Mouse (Mus musculus): Measurements from ENCODE around the gene Casp9.

The Casp9 gene

DNA sequence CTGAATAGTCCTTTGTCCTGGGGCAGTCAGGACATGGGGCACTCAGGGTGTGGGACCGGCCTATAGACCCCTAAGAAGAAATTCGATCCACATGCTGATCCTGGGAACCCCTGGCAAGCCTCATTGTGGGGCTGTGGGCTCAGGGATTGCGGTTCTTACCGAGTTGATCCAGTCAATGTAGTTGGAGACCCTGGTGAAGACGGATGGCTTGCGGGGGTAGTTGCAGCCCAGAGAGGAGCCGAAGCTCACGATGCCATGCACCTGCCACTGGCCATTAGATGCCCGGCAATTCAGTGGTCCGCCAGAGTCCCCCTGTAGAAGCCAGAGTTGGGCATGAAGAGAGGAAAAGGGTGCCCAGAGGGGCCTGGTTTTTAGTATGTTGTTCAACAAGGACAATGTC is 24.3 kb downstream of the Casp9 start:
- DNase-seq (ENCODE audit: low read depth, low spot score), result no peak

DNA sequence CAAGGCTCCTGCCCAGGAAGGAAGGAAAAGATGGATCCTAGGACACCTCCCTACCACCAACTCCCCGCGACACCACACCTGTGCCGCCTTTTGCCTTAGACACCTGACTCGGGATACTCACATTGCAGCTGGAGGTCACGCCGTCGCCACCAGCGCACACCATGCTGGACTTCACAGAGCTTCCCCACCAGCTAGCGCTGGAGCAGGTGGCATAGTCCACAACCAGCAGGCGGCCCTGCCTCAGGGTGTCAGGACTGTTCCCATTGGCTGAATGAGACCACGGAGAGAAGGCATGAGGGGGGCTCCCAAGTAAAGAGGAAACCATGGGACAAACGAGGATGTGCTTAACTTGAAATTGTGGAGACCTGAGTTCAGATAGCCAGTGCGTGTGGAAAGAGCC is 25.4 kb downstream of the Casp9 start:
- DNase-seq (ENCODE audit: low read depth, low spot score), result no peak

DNA sequence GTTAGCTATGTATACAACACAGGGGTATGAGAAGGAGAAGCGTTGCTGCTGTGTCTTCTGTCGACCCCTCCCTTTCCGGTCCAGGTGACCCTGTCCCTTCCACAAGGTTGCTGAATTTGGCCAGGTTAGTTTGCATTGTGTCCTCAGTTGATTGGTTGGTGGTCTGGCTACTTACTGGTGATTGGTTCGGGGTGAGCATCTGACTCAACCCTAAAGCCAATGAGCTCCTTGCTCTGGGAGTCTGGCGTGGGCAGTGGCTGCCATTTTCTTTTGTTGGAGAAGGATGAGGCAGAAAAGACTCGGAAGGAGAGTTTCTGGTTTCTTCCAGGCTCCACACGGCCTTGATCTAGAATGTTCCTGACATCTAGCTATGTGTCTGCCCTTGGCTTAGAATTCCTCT is 25.9 kb downstream of the Casp9 start:
- DNase-seq (ENCODE audit: low read depth, low spot score), result no peak

DNA sequence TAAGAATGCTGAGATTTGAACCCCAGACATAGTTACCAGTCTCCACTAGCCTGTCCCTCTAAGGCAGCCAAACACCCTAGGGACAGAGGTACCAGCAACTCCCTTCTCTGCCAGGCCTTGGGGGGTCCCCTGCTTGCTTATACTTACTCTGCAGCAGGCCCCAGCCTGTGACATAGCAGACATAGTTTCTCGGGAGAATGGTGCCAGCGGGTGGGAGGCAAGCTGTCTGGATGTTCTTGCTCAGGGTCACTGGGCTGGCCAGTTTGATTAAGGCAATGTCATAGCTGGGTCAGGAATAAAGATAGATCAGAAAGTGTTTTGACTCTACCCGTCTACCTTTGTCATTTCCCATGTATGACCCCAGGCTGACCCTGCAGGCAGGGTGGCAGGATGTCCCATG is 27.8 kb downstream of the Casp9 start:
- DNase-seq (ENCODE audit: low read depth, low spot score), result no peak

DNA sequence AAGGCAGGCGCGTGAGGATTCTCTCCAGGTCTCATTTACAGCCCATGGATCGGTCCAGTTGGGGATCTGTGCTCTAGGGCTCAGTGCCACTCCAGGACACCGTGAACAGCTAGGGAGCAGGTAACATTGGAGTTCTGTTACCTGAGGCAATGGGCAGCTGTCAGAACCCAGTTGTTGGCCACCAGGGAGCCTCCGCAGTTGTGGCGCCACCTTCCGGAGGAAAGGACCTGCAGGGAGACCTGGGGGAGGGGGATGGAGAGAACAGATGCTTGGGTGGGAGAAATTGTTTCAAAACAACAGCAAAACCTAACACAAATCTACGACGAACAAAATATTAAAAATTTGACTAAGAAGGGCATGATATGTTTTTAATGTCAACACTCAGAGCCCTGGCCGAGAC is 28.7 kb downstream of the Casp9 start:
- no peak for DNase-seq (ENCODE audit: low read depth, low spot score)

DNA sequence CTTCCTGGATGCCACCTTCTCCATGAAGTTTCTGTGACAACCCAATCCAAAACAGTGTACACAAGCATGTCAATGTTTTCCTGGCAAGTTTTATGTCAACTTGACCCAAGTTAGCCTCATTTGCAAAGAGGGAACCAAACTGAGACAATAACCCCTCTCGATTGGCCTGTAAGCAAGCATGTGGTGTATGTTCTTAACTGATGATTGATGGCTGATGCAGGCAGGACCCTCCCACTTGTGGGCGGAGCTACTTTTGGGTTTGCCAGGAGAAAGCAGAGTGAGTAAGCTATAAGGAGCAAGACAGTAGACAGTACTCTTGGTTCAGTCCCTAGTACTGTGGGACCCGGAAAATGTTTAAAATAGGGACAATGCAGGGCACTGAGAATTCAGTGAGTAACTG is 29.6 kb downstream of the Casp9 start:
- DNase-seq (ENCODE audit: low read depth, low spot score), result no peak

DNA sequence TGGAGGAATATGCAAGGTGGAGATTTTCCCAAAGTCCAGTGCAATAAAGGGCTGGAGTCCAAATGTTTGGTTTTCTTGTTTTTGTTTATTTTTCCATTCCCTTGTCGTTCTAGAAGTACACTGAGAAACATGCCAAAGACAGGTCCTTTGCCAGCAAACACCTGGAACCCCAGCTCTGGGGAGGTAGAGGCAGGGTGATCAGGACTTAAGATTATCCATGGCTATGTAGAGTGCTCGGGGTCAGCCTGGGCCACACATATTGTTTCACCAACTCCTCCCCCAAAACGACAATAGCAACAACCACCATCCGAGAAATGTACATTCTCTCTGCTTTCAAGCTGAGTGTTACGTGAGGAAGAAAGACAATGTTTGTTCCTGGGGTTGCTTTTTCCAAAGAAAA is 32.6 kb downstream of the Casp9 start, which contains the start of gene Cela2a:
TSS of gene Cela2a (minus strand) at position 101 of the 400 bp plus-strand sequence.
- DNase-seq (ENCODE audit: low read depth, low spot score), result no peak

DNA sequence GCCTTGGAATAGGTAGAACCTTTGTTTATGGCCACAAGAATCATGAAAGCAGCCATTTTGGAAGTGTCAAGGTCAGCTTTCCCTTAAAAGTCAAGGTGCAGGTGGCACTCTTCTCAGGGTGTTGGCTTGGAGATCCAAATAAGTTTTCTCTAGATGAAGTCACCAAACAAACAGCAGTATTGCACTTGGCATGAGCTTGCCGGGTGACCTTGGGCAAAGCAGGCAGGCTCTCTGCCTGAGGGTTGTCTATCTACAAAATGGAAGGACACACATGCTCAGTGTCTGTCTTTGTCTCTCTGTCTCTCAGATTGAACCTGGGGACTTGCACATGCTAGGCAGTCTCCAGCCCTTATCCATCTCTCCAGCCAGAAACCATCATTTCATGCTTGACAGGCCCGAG is 34.0 kb downstream of the Casp9 start:
- DNase-seq (ENCODE audit: low read depth, low spot score), result no peak

DNA sequence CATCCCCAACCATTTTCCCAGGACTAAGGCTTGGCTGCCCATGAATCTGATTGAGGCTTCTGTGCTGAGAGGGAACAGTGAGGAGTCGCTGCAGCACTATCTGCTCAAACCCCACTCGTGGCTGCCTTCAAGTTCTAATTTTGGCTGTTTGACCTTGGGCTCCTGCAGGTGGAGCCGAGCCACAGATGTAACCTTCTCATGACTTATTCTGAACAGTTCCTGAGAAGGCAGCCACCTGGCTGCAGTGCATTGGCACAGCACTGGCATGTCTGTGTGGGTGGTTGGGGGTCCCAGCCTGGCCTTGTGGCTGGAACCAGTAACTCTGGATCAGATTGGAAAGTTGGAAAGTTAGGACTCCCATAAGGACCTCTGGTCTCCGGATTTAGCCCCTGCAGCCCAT is 34.8 kb downstream of the Casp9 start:
- no peak for DNase-seq (ENCODE audit: low read depth, low spot score)

DNA sequence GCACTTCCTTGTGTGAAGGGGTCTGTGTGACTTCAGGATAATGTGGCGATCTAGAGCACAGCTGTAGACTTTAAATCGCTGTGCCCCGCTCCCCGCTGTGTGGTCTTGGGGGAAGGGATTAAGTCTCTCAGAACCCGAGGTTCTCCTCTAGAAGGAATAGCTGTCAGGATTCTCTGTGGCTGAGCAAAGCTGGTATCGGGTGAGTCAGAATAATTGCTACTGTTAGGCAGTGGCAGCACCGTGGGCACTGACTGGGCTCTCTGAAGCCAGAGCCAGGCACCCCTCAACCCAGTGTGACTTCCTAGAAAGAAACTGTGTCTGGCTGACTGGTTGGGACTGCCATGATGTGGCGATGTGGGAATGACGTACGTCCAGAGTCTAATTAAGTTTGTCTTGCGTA is 37.0 kb downstream of the Casp9 start:
- DNase-seq (ENCODE audit: low read depth, low spot score), result no peak

DNA sequence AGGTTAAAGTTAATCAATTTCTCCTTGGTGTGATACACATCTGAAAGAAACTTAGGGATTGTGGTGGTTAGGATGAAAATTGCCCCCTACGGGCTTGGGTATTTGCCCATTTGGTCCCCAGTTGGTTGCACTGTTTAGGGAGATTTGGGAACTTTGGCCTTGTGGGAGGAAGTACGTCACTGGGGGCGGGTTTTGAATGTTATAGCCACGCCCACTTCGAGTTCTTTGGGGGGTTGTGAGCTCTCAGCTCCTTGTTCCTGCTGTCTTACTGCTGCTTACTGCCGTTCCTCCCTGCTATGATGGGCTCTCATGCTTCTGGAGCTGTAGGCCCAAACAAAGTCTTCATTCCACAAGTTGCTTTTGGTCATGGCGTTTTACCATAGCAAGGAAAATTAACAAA is 37.9 kb downstream of the Casp9 start:
- no peak for DNase-seq (ENCODE audit: low read depth, low spot score)

DNA sequence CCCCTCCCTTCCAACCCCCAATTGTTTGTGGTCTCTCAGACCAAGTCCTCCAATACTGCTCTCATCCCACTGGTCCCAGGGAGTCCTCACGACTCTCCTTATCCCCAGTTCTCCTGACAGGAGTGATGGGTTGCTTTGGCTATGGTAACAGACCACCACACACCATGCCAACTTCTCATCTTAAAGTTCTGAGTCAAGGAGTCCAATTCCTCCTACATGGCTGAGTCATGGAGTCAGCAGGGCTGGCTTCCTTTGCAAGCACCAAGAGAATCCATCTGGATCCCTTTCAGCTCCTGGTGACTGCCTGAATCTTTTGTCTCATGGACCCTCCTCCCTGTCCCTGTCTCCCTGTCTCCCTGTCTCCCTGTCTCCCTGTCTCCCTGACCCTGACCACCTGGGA is 40.5 kb downstream of the Casp9 start:
- no peak for DNase-seq (ENCODE audit: low read depth, low spot score)

DNA sequence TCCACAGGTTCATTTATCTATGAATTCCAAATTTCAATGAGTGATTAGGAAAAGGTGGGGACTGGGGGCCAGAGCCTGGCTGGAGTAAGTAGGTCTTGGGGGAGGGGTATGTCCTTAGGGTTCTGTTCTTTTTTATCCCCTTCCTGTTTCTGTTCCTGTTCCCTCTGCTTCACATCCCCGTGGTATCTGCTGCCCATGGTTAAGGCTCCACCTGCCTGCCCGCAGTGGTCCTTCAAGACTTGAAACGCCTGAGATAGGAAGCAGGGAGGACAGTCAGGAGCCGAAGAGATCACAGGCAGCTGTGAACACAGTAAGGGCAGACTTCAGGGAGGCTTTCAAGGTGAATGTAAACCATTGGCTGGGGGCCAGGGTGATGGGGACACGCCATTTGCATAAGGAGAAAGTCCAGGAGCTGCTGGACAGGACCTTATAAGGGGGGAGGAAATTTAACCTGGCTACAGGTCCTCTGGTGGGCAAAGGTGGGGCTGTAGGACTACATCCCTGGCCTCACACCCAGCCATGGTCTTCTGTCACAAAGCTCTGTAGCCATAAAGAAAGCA is 41.2 kb downstream of the Casp9 start:
- no peak for DNase-seq (ENCODE audit: low read depth, low spot score)

DNA sequence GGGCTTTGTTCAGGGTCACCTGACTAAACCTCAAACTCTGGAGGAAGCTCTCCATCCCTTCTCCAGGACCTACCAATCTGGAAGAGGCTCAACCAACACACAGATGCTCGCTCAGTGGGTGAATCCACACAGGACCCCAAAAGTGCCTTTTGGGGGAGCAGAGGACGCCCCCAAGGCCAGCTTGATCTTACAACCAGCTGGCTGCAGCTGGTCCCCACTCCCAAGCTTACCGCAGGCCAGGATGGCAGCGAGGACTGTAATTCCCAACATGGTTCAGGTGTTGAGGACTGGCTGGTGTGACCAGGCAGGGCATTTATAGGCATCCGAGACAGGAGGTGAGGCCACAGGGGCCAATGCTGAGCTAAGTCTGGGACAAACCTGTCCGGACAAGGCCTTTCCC is 52.6 kb downstream of the Casp9 start, which contains the start of gene Ctrc:
TSS of gene Ctrc (minus strand) at position 361 of the 400 bp plus-strand sequence.
- no peak for DNase-seq (ENCODE audit: low read depth, low spot score)

DNA sequence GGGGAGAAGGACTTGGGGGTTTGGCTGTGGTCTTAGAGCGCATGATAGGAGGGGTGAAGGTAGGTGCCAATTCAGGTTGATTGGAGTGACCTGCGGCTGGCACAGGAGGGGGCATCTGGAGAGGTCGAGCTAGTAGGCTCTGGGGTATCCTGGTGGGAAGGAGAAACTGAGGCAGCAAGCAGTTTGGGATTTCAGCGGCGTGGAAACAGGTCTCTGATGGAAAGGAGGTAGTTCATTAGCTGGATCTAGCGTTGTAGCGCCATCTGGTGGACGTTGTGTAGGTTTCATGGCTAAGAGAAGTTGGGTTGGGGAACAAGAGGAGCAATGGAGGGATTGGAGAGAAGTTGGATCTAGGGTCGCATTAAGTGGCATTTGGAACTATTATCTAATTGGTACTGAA is 60.0 kb downstream of the Casp9 start:
- DNase-seq (ENCODE audit: low read depth, low spot score), result peak; percentile 52

DNA sequence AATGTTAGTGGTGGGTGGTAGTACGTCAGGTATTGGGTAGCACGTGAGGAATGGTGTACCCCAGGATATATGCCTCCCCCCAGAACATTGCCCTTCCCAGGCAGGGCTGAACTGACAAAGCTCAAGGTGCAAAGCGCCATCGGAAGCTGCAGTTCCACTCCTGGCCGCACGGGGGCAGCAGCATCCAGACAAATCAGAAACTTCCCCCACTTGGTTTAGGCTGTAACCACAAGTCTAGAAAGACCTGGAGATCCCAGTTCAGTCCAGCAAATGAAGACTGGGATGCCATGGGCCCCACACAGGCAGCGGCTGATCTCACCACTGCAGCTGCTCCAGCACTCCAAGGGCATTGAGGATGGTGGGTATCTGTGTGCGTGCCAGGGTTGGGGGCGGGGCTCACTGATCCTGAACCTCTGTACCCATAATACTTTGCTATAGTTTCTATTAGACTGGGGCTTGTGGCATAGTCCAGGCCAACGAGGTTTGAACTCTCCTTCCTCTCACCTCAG is 64.1 kb downstream of the Casp9 start:
- no peak for DNase-seq (ENCODE audit: low read depth, low spot score)

DNA sequence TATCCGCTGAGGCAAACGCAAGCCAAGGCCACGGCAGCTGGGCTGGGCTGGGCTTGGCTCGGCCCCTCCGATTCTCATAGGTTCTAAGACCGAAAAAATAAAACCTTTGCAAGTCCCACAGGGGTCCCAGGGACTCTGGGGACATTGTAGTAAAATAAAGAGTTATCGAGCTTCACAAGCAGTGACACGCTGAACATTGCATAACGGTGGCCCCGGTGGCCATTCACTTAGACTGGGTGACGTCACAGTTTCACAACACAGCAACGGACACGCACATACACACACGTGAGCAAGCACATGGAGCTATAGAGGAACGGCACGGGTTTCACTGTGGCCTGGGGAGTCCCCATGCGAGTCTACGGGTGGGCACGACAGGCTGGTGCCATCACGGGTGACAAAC is 65.1 kb downstream of the Casp9 start:
- DNase-seq (ENCODE audit: low read depth, low spot score), result no peak

DNA sequence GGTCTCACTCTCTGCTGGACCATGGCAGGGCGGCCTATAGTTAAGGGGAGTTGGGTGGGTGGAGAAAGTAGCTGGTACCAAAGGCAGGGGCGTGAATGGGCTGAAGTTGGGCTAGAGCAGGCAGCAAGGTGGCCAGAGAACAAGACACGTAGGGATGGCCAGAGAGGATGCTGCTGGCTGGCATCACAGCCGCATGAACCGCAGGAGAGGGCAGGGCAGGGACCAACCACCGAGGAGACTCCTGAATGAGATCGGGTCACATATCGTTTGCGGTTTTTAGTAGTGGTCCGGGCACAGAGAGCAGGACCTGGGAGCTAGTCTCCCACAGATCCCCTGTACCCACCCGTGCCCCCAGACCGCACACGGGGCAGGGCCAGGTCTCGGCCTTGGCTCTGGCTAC is 65.9 kb downstream of the Casp9 start:
- no peak for DNase-seq (ENCODE audit: low read depth, low spot score)

DNA sequence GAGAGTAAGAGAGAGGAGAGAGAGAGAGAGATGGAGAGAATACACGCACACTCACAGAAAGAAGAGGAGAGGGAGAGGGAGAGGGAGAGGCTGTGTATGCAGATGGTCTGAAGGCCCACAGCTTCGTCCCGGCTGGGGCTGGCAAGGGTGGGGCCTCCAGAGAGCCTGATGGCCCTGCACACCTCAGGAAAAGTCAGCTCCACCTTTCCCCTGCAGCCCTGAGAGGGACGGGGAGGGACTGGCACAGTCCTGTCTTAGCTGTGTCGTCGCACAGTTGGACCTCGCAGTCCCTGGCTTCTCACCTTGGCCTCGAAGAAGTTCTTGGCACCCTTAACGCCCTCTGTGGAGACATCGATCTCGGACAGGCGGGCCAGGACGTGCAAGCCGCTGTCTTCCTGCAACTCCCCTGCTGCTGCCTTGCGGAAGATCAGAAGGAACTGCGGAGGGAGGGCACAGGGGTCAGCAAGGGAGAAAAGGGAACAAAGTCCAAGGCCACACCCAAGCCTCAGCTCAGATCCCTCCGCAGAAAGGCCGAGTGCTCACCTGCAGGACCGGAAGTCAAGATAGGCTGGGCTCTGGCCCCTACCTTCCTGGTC is 66.9 kb downstream of the Casp9 start:
- DNase-seq (ENCODE audit: low read depth, low spot score), result no peak

DNA sequence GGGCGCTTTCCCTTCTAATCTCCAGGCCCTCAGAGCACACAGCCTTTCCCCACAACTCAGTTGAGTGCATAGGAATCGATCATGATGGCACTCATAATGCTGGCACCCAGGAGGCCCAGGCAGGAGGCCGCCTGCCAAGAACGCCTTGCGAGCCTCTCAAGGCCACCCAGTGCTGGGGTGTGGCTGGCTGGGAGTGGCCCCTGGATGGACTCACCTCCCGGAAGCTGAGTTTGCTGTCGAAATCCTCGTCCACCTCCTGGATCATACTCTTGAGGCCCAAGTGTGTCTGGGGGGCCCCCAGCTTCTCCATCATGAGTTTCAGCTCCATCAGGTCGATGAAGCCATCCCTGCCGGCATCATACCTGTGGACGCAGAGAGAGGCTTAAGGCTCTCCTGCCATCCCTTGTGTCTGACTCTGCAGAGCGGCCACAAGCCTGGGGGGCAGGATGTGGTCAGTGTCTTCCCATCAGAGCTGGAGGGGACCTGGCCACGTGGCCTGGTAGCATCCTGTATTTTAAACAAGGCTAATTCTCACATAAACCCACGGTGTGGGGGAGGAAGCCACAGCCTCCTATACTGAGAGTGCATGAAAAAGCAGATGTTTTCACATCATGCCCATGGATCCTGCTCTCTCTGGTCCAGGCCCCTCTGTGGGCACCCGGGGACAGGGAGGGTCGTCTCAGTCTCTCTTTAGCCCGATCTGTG is 68.3 kb downstream of the Casp9 start:
- no peak for DNase-seq (ENCODE audit: low read depth, low spot score)

DNA sequence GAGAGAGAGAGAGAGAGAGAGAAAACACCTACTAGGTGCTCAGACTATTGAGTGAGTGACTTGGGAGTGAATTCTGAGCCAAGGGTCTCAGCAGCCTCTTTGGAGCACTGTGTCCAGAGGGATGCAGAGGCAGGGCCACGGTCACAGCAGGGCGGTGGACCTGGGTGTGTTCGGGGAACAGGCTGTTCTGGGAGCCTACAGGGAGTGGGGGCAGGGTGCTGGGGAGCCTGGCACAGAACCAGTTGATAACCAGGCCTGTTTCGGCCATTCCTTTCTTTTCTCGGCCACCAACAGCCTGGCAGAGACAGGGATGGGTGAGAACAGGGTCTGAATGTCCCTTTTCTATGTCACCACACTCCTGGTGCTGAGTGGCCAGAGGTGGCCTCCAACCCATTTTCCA is 69.5 kb downstream of the Casp9 start:
- DNase-seq (ENCODE audit: low read depth, low spot score), result no peak

DNA sequence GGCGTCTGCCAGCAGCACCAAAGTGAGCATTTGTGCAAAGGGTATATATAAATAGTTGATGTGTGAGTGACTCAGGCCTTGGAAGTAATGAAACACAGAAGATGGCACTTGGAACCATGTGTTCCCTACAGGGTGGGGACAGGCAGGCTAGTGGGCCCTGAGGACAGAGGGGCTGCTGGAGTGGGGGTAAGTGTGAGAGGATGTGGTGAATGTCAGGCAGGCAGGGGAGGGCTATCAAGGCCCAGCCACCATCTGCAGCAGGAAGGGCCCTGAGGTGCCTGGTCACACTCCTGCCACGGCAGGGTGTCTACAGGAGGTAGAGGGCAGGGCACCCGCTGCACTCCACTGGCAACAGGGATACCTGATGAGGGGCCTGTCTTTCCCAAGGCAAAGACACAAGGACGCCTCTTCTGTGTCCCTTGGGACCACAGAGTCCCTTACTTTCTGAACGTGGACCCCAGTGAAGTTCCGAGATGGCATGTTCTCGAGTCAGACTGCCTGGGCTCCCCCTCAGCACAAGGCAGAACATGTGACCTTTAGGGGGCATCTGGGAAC is 70.4 kb downstream of the Casp9 start:
- no peak for DNase-seq (ENCODE audit: low read depth, low spot score)

DNA sequence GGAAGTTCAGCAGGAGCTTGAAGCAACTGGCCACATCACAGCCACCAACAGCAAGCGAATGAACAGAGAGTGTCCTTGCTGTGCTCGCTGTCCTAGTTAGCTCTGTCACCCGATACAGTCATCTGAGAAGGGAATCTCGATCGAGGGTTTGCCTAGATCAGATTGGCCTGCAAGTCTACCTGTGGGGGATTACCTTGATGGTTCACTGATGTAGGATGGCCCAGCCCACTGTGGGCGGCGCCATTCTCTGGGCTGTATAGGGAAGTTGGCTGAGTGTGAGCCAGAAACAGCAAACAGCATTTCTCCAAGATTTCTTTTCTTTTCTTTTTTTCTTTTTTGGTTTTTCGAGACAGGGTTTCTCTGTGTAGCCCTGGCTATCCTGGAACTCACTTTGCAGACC is 71.1 kb downstream of the Casp9 start:
- DNase-seq (ENCODE audit: low read depth, low spot score), result no peak
